Mouse (Mus musculus) adrenal gland, postnatal 4 days (tissue): Measurements from ENCODE around the gene H2afb2. TPM values are rescaled to one million over a fixed set of nuclear protein-coding genes. Genes with fewer than 3 reads are reported as not detected.

Experiments used
- DNase-seq, 2 experiments: peaks; one replicate each; pipeline ENCODE4 v3.0.0; 2021 to 2022; ENCODE audit warnings: low spot score in 2 of 2, mixed read lengths in 2 of 2
- long read RNA-seq, 2 experiments: library from polyadenylated mRNA; stranded (forward); transcript quantifications; one replicate each; pipeline ENCODE4 v2.0.0; 2021
- total RNA-seq, 2 experiments: library from RNA; stranded (reverse); gene quantifications; 2 replicates each; pipeline ENCODE4 v1.2.3; 2021

The H2afb2 gene
- total RNA-seq: not detected
- long read RNA-seq, experiment 1: 0 reads
- long read RNA-seq, experiment 2: 0 reads

DNA sequence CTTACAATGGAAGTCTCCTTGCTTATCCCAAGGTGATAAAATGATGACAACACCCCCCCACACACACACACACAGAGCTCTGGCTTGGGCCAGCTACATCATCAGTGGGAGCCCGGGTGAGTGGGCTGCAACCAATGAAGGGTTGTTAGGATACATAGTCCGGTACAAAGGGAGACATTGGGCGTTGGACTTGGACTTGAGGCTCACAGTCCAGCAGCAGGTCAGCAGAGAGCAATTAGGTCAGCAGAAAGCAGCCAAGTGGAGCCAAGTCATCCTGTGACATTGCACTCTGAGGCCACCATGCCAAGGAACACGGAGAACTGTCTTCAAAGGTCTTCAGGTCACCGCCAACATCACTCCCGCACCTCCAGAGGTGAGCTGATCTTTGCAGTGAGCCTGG is at the start of gene H2afb2:
Gene H2afb2, plus strand, starts transcription at position 301 of the 400 bp plus-strand sequence.
- DNase-seq: no peak

Other genes starting within 250 kb of the H2afb2 start
- not detected for gene Cpxcr1, start 232.2 kb upstream of the H2afb2 start, total RNA-seq